Mouse (Mus musculus) CD8-positive naive resting alpha-beta T cell, adult 2 months (primary cell): ENCODE measurements around the gene Qtrt2.

Experiments used
- DNase-seq, 2 experiments: peaks; one replicate each; pipeline ENCODE4 v3.0.0; 2022; ENCODE audit warnings: low read depth in 2 of 2, low spot score in 2 of 2

Gene Qtrt2

DNA sequence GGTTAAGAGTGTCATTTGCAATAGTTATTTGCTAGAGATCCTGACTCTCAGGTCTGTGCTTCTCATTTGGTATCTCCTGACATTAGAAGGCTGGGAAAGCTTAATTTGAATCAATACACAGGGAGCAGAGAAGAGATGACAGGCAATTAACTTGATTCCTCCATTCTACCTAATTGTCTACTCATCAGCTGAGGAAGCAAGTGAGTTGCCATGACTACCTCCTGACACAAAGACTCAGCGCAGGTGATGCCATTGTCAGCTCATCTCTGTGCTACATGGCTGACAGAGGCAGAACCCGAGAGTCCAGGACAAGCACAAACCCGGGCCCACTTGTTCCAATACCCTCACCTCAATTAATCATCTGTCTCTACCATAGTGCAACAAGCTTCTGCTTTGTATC lies 99.1 kb downstream of the Qtrt2 start:
- DNase-seq = no peak

DNA sequence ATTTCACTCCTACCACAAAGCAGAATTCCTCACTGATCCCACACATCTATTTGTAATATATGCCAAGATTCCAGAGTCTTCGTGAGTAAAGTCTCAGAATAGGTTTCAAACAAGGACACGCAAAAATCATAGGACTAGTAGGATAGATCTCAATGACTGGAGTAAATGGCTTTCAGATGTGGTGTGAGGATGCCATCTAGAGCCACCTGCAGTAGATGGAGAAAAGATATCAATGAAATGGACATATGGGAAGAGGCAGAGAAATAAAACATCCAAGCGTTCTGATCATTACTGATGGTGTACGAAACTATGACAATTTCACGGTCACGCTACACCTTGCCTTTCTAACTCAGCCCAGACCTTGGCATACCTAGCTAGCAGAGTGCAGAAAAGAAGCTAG lies 108.2 kb downstream of the Qtrt2 start:
- no peak for DNase-seq

GRCm38 (mm10) chr16:43816321-43816720 lies 110.3 kb downstream of the Qtrt2 start:
- DNase-seq = no peak

DNA sequence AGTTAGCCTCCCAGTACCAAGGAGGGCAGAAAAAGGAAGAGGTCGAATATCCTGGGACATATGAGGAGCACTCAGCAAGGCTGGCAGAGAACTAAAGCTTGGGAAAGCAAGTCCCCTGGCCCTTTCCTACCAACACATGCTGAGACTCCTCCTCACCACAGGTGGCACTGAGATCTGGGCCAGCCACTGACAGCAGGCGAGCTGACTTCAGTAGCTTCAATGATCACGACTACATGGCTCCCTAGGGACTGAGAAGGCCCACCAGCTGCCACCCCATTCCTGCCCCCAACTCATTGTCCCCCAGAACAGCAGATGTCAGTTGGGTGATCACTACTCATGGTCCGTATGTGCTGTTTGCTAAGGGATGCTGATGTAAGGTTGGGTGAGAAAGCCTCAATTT lies 112.0 kb downstream of the Qtrt2 start:
- DNase-seq = no peak
